Mouse (Mus musculus): ENCODE data around the gene Gcc1.

GRCm38 (mm10) chr6:28449253-28449652 is 21.1 kb upstream of the Gcc1 start, which contains the start of gene Pax4:
- TF ChIP-seq ZNF384 (IDR thresholded peaks at IDR 0.05; ENCODE audit: low read depth, low read length) (no peak), CHD2 (IDR thresholded peaks at IDR 0.05; ENCODE audit: low read depth, low read length) (no peak), ZC3H11A (IDR thresholded peaks at IDR 0.05; ENCODE audit: borderline replicate concordance, low read depth, low read length) (no peak), HCFC1 (IDR thresholded peaks at IDR 0.05; ENCODE audit: borderline replicate concordance, insufficient read depth, low read length) (no peak)

All from ES-E14 (cell line).